Mouse (Mus musculus) heart, embryonic 10.5 days (tissue): ENCODE data around the gene Slc15a3. TPM values are rescaled to one million over a fixed set of nuclear protein-coding genes. Genes with fewer than 3 reads are reported as not detected.

Experiments used
- DNase-seq: peaks from one replicate; pipeline ENCODE4 v3.0.0-alpha.2; 2017; ENCODE audit warnings: low spot score
- H3K27ac ChIP-seq: fragments of 300-500 bp; sonication (generic); 2 replicates; pipeline ENCODE4 v1.5.1; 2016; ENCODE audit warnings: mild to moderate bottlenecking
- H3K27me3 ChIP-seq: fragments of 300-500 bp; sonication (generic); 2 replicates; pipeline ENCODE4 v1.6.1; 2016; ENCODE audit warnings: mild to moderate bottlenecking; ENCODE audit not compliant: poor library complexity, insufficient read depth, severe bottlenecking
- H3K36me3 ChIP-seq: fragments of 300-500 bp; sonication (generic); 2 replicates; pipeline ENCODE4 v1.6.1; 2016; ENCODE audit warnings: mild to moderate bottlenecking, moderate library complexity
- H3K4me1 ChIP-seq: fragments of 300-500 bp; sonication (generic); 2 replicates; pipeline ENCODE4 v1.6.1; 2016; ENCODE audit warnings: mild to moderate bottlenecking
- H3K4me3 ChIP-seq: fragments of 300-500 bp; sonication (generic); 2 replicates; pipeline ENCODE4 v1.5.1; 2016; ENCODE audit warnings: mild to moderate bottlenecking, moderate library complexity
- H3K9me3 ChIP-seq: fragments of 300-500 bp; sonication (generic); 2 replicates; pipeline ENCODE4 v1.6.1; 2016; ENCODE audit warnings: mild to moderate bottlenecking, moderate library complexity
- WGBS: fragments of 180-500 bp; shearing (Covaris S2); methylation state at CpG from one replicate; pipeline ENCODE4 v1.1.7; 2016; 5-methylcytosine and 5-hydroxymethylcytosine counted together
- polyA plus RNA-seq: library from polyadenylated mRNA; unstranded; fragments of >200 nt; fragmentation: Nextera tagmentation; extraction: Ambion mirVana; gene quantifications from 2 replicates; pipeline ENCODE4 v1.2.1, GENCODE M21; 2016

The Slc15a3 gene
- polyA plus RNA-seq, 1 experiment from 2014 or later: 0.16 TPM

- no peaks in the 10 kb centered on the region for H3K9me3 ChIP-seq
- peak; percentile 79 for DNase-seq
- H3K36me3 ChIP-seq: no peaks in the 10 kb centered on the region
- no peak overlapping the region for H3K27ac ChIP-seq
- WGBS: 8% methylated on average over 5 of the region's 5 CpGs
- H3K4me1 ChIP-seq: no peaks in the 10 kb centered on the region
- no peaks in the 10 kb centered on the region; the same call in 1 of the 2 replicates for H3K27me3 ChIP-seq
- H3K4me3 ChIP-seq: no peak overlapping the region
Measured at GRCm38 (mm10) chr19:10831424-10831823, 8.1 kb upstream of the Slc15a3 start.

GRCm38 (mm10) chr19:10832030-10832429, 7.5 kb upstream of the Slc15a3 start:
- H3K4me3 ChIP-seq: no peak overlapping the region
- WGBS: 47% methylated on average over 3 of the region's 3 CpGs
- H3K4me1 ChIP-seq: no peaks in the 10 kb centered on the region
- H3K36me3 ChIP-seq: no peaks in the 10 kb centered on the region
- no peak for DNase-seq
- no peaks in the 10 kb centered on the region for H3K9me3 ChIP-seq
- H3K27me3 ChIP-seq: no peaks in the 10 kb centered on the region; the same call in 1 of the 2 replicates
- no peak overlapping the region for H3K27ac ChIP-seq

DNA sequence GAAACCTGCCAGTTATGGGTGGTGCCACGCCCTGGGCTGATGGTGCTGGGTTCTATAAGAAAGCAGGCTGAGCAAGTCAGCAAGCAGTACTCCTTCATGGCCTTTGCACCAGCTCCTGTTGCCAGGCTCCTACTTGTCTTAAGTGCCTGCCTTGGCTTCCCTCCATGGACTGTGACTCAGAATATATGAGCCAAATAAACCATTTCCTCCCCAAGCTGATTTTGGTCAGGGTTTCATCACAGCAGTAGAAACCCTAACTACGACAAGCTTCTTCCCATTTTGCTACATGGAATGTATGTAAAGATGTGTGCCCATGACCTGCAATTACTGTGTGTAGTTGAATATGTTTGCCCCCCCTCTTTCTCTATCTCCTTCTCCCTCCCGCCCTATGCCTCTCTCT, 5.9 kb upstream of the Slc15a3 start:
- no peak for DNase-seq
- WGBS: 74% methylated on average over 3 of the region's 3 CpGs
- H3K27me3 ChIP-seq: no peaks in the 10 kb centered on the region; the same call in 1 of the 2 replicates
- H3K36me3 ChIP-seq: no peaks in the 10 kb centered on the region
- H3K9me3 ChIP-seq: no peaks in the 10 kb centered on the region
- no peaks in the 10 kb centered on the region for H3K4me1 ChIP-seq
- H3K4me3 ChIP-seq: no peak overlapping the region
- H3K27ac ChIP-seq: no peak overlapping the region

- H3K27me3 ChIP-seq: no peaks in the 10 kb centered on the region
- H3K4me3 ChIP-seq: no peak overlapping the region
- H3K9me3 ChIP-seq: no peaks in the 10 kb centered on the region
- no peaks in the 10 kb centered on the region for H3K36me3 ChIP-seq
- H3K27ac ChIP-seq: no peak overlapping the region
- DNase-seq: no peak
- WGBS: 31% methylated on average over 3 of the region's 3 CpGs
- H3K4me1 ChIP-seq: no peaks in the 10 kb centered on the region
Measured at GRCm38 (mm10) chr19:10835671-10836070, 3.9 kb upstream of the Slc15a3 start.

DNA sequence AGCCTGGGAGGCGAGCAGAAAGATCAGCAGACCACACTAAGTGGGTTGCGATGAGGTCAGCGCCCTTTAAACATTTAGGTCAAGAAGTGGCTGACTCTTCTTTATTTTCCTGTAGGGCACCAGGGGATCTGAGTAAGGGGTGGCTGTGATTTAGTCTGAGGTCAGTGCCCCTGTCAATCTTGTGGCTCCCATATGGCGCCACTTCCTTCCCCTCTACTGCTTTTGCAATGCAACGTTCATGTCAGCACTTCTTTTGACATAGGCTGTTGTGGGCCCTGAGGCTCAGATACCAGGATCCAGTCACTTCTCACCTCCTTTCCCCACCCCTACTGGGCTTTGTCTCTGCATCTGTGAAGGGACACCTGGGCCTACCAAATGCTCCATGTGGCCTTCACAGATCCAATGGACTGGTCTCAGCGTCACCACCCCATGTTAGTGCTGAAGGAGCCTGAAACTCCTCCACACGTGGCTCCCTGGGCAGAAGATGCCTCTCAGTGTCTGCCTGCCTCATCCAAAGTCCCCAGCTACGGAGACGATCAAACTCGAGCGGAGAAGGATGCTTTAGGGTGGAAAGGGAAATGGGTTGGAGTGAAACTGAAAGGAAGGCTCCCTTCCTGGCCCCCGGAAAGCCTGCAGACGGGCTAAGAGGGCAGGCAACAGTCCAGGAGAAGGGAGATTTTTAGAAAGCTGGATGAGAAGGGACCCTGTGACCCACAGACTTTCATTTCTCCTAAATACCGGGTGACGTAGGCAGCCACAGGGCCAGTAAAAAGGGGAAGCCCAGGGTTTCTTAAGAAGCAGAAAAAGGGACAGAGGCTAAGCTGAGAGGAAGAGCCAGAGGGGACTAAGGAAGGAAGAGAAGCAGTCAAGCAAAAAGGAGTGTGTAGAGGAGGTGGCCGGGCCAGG, 2.4 kb downstream of the Slc15a3 start:
- no peak overlapping the region for H3K4me3 ChIP-seq
- peaks cover 22% of the 10 kb centered on the region; the same call in 1 of the 2 replicates for H3K27me3 ChIP-seq
- WGBS: 41% methylated on average over 16 of the region's 16 CpGs
- no peak for DNase-seq
- no peak overlapping the region for H3K27ac ChIP-seq
- H3K4me1 ChIP-seq: peaks cover 18% of the 10 kb centered on the region
- H3K9me3 ChIP-seq: no peaks in the 10 kb centered on the region
- H3K36me3 ChIP-seq: no peaks in the 10 kb centered on the region

GRCm38 (mm10) chr19:10842914-10843313, 3.4 kb downstream of the Slc15a3 start:
- no peaks in the 10 kb centered on the region for H3K9me3 ChIP-seq
- 0 out of 2 replicates have a peak overlapping the region, but pooled peaks have one; percentile 12 for H3K4me3 ChIP-seq
- WGBS: 32% methylated on average over 24 of the region's 24 CpGs

GRCm38 (mm10) chr19:10844206-10844605, 4.7 kb downstream of the Slc15a3 start:
- Histone ChIP-seq H3K9me3 (no peaks in the 10 kb centered on the region), H3K4me3 (no peak overlapping the region), H3K36me3 (no peaks in the 10 kb centered on the region), H3K27ac (no peak overlapping the region), H3K27me3 (peaks cover 22% of the 10 kb centered on the region; the same call in 1 of the 2 replicates), H3K4me1 (peaks cover 18% of the 10 kb centered on the region)
- WGBS: 83% methylated on average over 5 of the region's 5 CpGs
- DNase-seq: no peak

More at GRCm38 (mm10) chr19:10842914-10843313, 3.4 kb downstream of the Slc15a3 start:
- Histone ChIP-seq H3K4me1 (peaks cover 18% of the 10 kb centered on the region), H3K27ac (no peak overlapping the region), H3K27me3 (peaks cover 22% of the 10 kb centered on the region; the same call in 1 of the 2 replicates), H3K36me3 (no peaks in the 10 kb centered on the region)
- no peak for DNase-seq

- H3K4me3 ChIP-seq: no peak overlapping the region
- WGBS: 74% methylated on average over 3 of the region's 3 CpGs
- no peaks in the 10 kb centered on the region for H3K36me3 ChIP-seq
- H3K9me3 ChIP-seq: no peaks in the 10 kb centered on the region
- no peak overlapping the region for H3K27ac ChIP-seq
- peaks cover 18% of the 10 kb centered on the region for H3K4me1 ChIP-seq
- DNase-seq: no peak
- peaks cover 22% of the 10 kb centered on the region; the same call in 1 of the 2 replicates for H3K27me3 ChIP-seq
Measured at GRCm38 (mm10) chr19:10845454-10845853, 5.9 kb downstream of the Slc15a3 start.

DNA sequence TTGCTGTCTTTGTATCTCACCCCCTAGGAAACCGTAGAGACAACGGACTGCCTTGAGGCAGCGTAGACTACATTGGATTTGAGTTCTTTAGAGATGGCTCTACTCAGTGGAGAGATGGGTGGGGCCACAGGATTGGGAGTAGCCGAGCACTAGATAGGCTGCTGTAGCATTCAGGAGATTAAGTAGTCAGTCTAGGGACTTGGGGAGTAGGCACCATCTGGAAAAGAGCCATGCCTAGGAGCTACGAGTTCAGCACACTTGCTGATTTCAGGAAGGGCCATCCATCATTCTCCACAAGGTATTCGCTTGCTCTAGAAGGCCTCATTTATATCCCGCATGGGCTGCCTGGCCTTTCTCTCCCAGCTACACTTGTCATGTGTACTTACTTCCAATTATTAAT, 6.6 kb downstream of the Slc15a3 start:
- WGBS: 71% methylated on average over 7 of the region's 7 CpGs

GRCm38 (mm10) chr19:10847311-10848087, 8.0 kb downstream of the Slc15a3 start:
- Histone ChIP-seq H3K27me3 (peaks cover 18% of the 10 kb centered on the region; the same call in 1 of the 2 replicates), H3K27ac (no peak overlapping the region), H3K4me1 (peaks cover 7% of the 10 kb centered on the region), H3K4me3 (no peak overlapping the region), H3K36me3 (no peaks in the 10 kb centered on the region), H3K9me3 (no peaks in the 10 kb centered on the region)
- 67% methylated on average over 3 of the region's 3 CpGs for WGBS
- no peak for DNase-seq

More for the DNA sequence above, 6.6 kb downstream of the Slc15a3 start:
- Histone ChIP-seq H3K36me3 (no peaks in the 10 kb centered on the region), H3K4me1 (peaks cover 18% of the 10 kb centered on the region), H3K27ac (no peak overlapping the region), H3K9me3 (no peaks in the 10 kb centered on the region), H3K4me3 (no peak overlapping the region), H3K27me3 (peaks cover 22% of the 10 kb centered on the region; the same call in 1 of the 2 replicates)
- no peak for DNase-seq

- Histone ChIP-seq H3K27me3 (no peaks in the 10 kb centered on the region), H3K27ac (no peak overlapping the region), H3K4me1 (peaks cover 6% of the 10 kb centered on the region), H3K9me3 (no peaks in the 10 kb centered on the region), H3K4me3 (no peak overlapping the region), H3K36me3 (peaks cover 43% of the 10 kb centered on the region)
- 86% methylated on average over 3 of the region's 3 CpGs for WGBS
- DNase-seq: no peak
Measured at GRCm38 (mm10) chr19:10855422-10855821, 15.9 kb downstream of the Slc15a3 start.

DNA sequence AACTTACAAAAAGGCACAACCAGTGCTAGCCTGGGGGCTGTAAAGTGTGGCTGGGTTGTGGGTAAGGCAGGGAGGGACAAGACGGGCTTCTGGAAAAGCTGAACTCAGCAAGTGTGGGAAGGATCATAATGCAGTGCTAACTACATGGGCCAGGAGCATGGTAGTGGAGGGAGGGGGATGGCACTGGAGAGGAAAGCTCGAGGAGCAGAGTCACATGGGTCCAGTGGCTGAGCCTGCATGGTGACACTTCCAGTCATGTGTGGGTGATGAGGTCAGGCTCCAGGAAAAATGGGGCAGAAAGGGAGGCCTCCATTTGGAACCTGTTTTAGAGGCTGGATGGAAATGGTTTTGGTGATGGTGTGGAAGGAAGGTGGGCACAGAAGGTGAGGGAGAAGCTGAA, 17.0 kb downstream of the Slc15a3 start:
- 56% methylated on average over 2 of the region's 2 CpGs for WGBS

DNA sequence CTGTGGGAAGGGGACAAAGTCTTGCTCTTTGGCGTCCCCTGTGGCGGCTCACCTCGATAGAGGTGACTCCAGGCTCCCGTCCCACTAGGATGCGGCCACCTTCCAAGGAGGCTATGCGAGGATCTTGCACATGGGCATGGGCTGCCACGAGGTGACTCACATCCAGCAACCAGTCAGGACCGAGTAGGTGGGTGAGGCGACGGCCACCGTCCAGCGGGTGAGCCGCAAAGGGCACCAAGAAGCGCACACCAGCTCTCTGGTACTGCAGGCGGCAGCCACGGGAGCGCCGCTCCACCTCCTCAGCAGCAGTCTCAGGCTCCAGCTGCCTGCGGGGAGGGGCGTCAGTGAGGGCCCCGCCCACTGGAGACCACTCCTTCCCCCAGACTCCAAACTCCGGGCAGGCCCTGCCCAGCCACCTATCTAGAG, 20.6 kb downstream of the Slc15a3 start:
- Histone ChIP-seq H3K9me3 (no peaks in the 10 kb centered on the region), H3K36me3 (peaks cover 90% of the 10 kb centered on the region)

More for the DNA sequence above, 17.0 kb downstream of the Slc15a3 start:
- DNase-seq: no peak
- H3K4me3 ChIP-seq: no peak overlapping the region
- H3K27me3 ChIP-seq: no peaks in the 10 kb centered on the region
- peaks cover 7% of the 10 kb centered on the region for H3K4me1 ChIP-seq
- peaks cover 54% of the 10 kb centered on the region for H3K36me3 ChIP-seq
- no peaks in the 10 kb centered on the region for H3K9me3 ChIP-seq
- no peak overlapping the region for H3K27ac ChIP-seq

More for the DNA sequence above, 20.6 kb downstream of the Slc15a3 start:
- no peak for DNase-seq
- Histone ChIP-seq H3K4me1 (peaks cover 7% of the 10 kb centered on the region), H3K4me3 (no peak overlapping the region), H3K27me3 (no peaks in the 10 kb centered on the region), H3K27ac (no peak overlapping the region)
- WGBS: 44% methylated on average over 21 of the region's 22 CpGs
